Mouse (Mus musculus) bone marrow, adult 2 months (tissue): ENCODE results near the gene Pcf11. TPM values are rescaled to one million over a fixed set of nuclear protein-coding genes. Genes with fewer than 3 reads are reported as not detected.

Source experiments
- H3K27ac ChIP-seq: fragments of 200-500 bp; 2 replicates; pipeline ENCODE4 v1.5.1; 2012; ENCODE audit warnings: low read depth, mild to moderate bottlenecking, control low read depth, inconsistent platforms, low read length; ENCODE audit not compliant: control insufficient read depth, poor library complexity, insufficient read depth
- H3K4me1 ChIP-seq: fragments of 200-500 bp; 2 replicates; pipeline ENCODE4 v1.6.1; 2011; ENCODE audit warnings: low read length; ENCODE audit not compliant: control insufficient read depth, insufficient read depth
- H3K4me3 ChIP-seq: fragments of 200-500 bp; replicated peaks from 2 replicates; pipeline ENCODE3; 2011; ENCODE audit warnings: mild to moderate bottlenecking, low read depth, low read length, control low read depth; ENCODE audit not compliant: control insufficient read depth
- CTCF ChIP-seq: fragments of 200-500 bp; IDR thresholded peaks from 2 replicates; pipeline ENCODE4 v1.5.1; 2011; ENCODE audit warnings: low read length, control low read depth; ENCODE audit not compliant: control insufficient read depth, insufficient read depth
- POLR2A ChIP-seq: fragments of 200-500 bp; IDR thresholded peaks from 2 replicates; pipeline ENCODE4 v1.6.1; 2011; ENCODE audit warnings: low read depth, mild to moderate bottlenecking, control low read depth, low read length, borderline replicate concordance; ENCODE audit not compliant: control insufficient read depth
- WGBS: fragments of 180-500 bp; shearing (Covaris S2); methylation state at CpG from one replicate; pipeline ENCODE4 v1.1.7; 2018; 5-methylcytosine and 5-hydroxymethylcytosine counted together
- polyA plus RNA-seq: library from polyadenylated mRNA; stranded (reverse); fragments of >200 nt; gene quantifications from 2 replicates; pipeline ENCODE4 v1.2.4, GENCODE M21; 2011; ENCODE audit warnings: low replicate concordance; ENCODE audit not compliant: missing spikeins, insufficient read depth, insufficient read length

Pcf11 gene
- polyA plus RNA-seq, 1 experiment = 42.1 TPM

DNA sequence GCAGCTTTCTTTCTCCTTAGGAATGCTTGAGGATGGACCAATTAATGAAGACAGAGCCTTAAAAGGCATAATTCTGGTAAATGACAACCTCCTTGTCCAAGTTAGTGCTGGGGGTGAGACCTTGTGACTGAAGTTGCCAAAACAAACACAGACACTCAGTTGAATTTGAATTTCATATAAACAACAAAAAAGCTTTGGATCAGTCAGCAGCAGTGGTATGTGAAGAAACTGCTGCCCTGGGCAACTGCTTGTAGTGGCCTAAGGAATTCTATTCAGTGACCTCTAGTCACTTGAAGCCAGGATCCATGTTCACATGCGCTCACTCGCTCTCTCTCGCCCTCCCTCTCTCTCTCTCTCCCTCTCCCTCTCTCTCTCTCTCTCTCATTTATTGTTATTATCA lies 26.7 kb upstream of the Pcf11 start:
- Histone ChIP-seq H3K4me1 (no peaks in the 10 kb centered on the region), H3K27ac (no peak overlapping the region), H3K4me3 (no peak overlapping the region)
- TF ChIP-seq POLR2A (no peak), CTCF (no peak)
- WGBS = 90% methylated on average over 3 of the region's 3 CpGs

DNA sequence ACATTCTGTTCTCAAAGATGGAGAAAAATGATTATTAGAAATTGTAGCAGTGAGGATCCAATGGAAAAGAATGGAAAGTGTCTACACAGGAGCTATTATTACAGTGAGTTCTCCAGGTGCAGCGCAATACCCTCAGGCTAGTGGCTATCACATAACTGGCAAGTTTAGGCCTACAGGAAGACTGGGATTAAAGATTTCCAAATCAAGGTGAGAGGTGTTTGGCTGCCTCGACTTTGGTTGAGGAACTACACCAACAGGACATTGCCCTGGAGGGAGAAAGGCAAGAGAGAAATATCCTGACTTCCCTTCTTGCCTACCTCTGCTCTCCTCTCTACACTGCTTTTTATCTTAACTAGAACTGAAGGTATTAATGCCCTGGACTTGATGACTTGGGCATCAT lies 19.4 kb upstream of the Pcf11 start:
- Histone ChIP-seq H3K27ac (no peak overlapping the region), H3K4me3 (no peak overlapping the region), H3K4me1 (no peaks in the 10 kb centered on the region)
- 61% methylated on average over 2 of the region's 2 CpGs for WGBS
- TF ChIP-seq CTCF (no peak), POLR2A (no peak)

DNA sequence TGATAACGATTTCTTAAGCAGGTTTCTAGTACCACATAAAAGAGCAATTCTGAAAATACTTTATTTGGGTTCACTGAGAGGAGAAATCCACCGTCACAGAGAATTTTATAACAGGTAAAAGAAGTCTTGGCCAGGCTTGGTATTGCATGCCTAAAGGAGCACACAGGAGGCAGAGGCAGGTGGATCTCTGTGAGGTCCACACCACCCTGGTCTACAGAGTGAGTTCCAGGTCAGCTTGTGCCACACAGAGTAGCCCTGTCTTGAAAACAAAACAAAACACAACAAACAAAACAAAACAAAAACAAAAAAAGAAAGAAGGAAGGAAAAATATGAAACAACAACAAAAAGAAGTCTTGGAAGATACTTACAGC lies 18.6 kb upstream of the Pcf11 start:
- WGBS = 75% methylated on average over 2 of the region's 2 CpGs
- Histone ChIP-seq H3K27ac (no peak overlapping the region), H3K4me3 (no peak overlapping the region), H3K4me1 (no peaks in the 10 kb centered on the region)
- TF ChIP-seq CTCF (no peak), POLR2A (no peak)

DNA sequence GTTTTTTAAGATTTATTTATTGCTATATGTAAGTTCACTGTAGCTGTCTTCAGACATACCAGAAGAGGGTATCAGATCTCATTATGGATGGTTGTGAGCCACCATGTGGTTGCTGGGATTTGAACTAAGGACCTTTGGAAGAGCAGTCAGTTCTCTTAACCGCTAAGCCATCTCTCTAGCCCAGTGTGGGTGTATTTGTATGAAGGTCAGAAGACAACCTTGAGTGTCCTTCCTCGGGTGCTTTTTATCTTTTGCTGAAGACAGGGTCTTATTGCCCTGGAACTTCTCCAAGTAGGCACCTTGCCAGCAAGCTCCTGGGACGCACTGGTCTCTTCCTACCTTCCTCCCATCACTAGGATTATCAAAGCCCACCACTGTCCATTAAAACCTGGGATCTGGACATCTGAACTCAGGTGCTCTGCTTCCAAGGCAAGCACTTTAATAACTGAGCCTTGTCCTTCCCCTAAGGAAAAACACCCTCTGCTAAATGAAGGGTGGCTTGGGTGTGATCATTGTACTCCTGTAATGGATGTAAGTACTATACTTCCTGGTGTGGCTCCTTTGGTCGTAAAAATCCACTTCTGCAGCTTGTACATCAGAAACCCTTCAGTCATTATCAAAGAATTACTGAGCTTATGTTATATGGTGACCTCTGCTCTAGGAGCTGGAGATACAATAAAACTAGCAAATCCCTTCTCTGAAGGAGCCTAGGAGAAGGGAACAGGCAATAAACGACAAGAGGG lies 18.0 kb upstream of the Pcf11 start:
- no peak overlapping the region for H3K4me3 ChIP-seq
- no peaks in the 10 kb centered on the region for H3K4me1 ChIP-seq
- H3K27ac ChIP-seq = no peak overlapping the region
- TF ChIP-seq POLR2A = no peak
- TF ChIP-seq CTCF = no peak
- 65% methylated on average over 5 of the region's 5 CpGs for WGBS

DNA sequence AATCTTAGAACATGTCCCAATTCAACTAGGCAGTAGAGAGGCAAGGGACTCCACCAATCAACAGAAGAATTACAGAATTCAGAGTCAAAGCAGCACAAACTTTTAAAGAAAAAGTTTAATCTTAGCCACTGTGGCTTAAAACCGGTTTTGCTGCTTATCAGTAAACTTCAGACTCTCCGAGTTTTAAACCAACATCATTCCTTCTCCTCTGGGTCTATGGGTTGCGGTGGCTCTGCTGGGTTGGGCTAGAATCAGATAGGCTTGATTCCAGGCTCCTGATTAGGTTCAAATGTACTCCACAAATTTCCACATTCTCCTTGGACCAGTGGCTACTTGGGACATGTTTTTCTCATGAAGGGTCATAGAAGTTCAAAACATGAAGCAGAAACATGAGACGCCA lies 7.6 kb upstream of the Pcf11 start:
- 63% methylated on average over 4 of the region's 4 CpGs for WGBS
- H3K4me3 ChIP-seq = no peak overlapping the region
- H3K4me1 ChIP-seq = no peaks in the 10 kb centered on the region
- TF ChIP-seq POLR2A = no peak
- no peak for TF ChIP-seq CTCF
- H3K27ac ChIP-seq = no peak overlapping the region

DNA sequence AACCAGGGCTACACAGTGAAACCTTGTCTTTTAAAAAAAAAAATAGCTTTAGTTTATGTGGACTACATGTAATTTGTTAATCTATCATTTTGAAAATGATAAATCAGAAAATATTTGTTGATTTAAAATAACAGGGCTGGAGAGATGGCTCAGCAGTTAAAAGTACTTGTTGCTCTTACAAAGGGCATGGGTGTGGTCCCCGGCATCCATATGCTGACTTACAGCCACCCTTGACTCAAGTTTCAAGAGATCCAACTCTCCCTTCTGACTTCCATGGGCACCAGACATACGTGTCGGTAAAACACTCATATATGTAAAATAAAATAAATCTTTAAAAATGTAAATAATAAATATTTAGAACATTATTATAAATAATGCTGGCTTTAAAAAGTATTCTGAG lies 5.4 kb upstream of the Pcf11 start:
- WGBS = 82% methylated on average over 3 of the region's 3 CpGs
- TF ChIP-seq CTCF = no peak
- TF ChIP-seq POLR2A = no peak
- H3K4me3 ChIP-seq = no peak overlapping the region

DNA sequence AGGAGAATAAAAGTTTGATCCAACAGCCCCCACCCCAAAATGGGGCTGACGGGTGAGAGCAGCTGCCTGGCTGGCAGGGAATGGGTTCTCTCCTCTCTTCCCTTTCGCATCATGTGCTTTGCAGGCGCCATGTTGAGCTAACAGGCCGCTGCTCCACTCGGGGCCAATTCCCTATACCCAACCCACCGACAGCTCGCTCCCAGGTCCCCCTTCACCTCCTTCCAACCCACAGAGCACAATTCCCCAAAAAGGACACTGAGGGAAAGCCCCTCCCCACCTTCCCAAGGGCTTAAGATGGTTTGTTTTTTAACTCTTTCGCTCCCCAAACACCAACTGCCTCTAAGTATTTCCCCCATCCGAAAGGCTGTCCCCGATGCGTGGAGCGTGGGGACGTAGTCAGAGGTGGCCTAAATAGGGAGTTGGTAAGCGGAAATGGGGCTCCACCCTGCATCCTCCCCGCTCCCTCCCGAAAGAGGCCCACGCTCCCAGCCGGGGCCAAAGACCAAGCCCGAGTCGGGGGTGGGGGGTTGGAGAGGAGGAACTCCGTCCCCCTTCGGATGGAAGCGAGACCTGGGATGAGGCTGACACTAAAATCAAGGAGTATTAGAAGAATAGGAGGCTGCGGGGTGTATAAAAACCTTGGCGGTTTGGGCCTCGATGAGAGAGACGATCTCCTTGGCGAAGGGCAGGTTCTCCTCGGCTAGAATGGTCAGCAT lies 785 bp downstream of the Pcf11 start:
- Histone ChIP-seq H3K4me3 (peak overlapping the region; percentile 97), H3K4me1 (no peaks in the 10 kb centered on the region; the same call in 1 of the 2 replicates), H3K27ac (peak overlapping the region; percentile 95)
- WGBS = under 1% methylated on average over 29 of the region's 29 CpGs
- peak; percentile 55; the same call in 1 of the 2 replicates for TF ChIP-seq POLR2A
- no peak for TF ChIP-seq CTCF

More for the DNA sequence above, 5.4 kb upstream of the Pcf11 start:
- Histone ChIP-seq H3K4me1 (no peaks in the 10 kb centered on the region), H3K27ac (no peak overlapping the region)

DNA sequence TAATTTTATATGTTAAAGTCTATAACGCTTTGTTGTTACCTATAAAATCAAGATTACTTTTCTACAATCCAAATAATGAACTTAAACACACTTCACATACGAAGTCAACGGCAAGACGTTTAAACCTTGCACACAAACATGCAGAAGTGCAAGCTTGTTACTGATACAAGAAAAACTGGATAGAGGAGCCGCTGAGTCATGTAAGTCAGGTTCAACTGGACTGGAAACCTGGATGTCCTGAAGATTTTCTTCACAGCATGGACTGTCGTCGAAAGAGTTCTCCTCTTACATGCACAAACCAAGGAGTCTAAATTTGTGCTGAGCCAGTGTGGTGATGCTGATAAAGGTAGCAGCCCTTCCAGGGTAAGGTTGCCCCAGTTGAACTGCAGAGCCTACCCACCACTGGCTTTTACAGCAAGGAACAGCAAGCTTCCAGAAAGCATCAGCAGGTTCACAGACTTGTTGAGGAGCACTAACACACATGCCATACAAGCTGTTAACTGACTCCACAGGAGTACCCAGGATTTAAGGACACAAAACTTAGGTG lies 3.4 kb downstream of the Pcf11 start:
- no peaks in the 10 kb centered on the region; the same call in 1 of the 2 replicates for H3K4me1 ChIP-seq
- 66% methylated on average over 7 of the region's 7 CpGs for WGBS
- TF ChIP-seq POLR2A (no peak), CTCF (no peak)
- no peak overlapping the region for H3K4me3 ChIP-seq
- no peak overlapping the region; the same call in 1 of the 2 replicates for H3K27ac ChIP-seq

DNA sequence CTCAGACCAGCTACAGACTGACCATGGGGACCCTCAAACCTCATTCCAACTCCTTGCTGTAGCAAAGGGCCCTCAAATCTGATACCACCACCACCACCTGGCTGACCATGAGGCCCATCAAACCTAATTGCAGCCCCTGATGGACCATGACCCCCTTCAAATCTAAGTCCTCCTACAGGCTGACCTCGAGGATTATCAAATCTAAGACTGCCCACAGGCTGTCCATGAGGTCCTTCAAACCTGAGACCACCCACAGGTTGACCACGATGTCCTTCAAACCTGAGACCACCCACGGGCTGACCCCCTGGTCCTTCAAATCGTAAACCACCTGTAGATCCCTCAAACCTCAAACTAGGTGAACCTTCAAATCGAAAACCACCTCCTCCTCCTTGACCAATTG lies 11.7 kb downstream of the Pcf11 start:
- no peak overlapping the region for H3K27ac ChIP-seq
- TF ChIP-seq CTCF (no peak), POLR2A (no peak)
- H3K4me1 ChIP-seq = no peaks in the 10 kb centered on the region
- H3K4me3 ChIP-seq = no peak overlapping the region
- 95% methylated on average over 5 of the region's 5 CpGs for WGBS
